Mouse (Mus musculus): Measurements from ENCODE around the gene Pick1.
"Not testable (repeated sequence)": the region's sequence is repeated elsewhere in the genome, so short reads cannot be mapped to it uniquely, and the experiment has no call there.

Gene Pick1

DNA sequence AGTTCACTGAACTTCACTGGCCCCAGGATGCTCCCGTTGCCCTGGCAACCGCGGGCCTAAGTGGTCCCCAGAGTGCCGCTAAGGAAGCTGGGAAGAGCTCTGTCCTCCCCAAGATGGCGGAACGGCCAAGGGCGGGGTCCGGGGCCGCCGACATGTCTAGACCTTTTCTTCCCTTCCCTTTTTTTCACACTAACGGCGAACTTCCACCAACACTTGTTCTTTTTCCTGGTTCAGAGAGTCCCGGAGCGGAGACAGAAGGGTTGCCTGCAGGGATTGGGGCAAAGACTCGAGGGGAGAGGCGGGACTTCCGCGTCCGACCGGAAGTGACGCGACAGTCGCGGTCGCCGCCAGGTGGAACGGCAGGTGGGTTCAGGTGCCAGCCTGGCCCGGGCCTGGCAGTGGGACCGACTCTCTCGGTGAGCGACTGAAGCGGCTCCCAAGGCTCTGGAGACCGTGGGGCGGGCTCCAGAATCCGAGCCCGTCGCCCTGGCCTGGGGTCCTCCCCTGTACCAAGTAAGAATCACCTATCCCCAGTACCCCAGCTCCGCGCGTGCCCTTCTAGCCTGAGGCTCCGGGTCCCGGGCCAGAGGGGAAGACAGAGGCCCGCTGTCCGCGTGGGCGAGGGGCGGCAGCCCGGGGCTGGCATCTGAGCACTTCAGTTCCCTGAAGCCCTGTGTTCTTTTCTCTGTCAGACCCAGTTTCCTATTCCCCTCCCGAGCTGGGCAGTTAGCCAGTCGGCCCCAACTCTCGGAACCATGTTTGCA, at the start of gene Pick1, which contains the start of gene Gm49486:
TSS of gene Pick1 (plus strand) at position 116 of the 764 bp plus-strand sequence.
TSS of gene Gm49486 (plus strand) at position 334 of the 764 bp plus-strand sequence.
- DNase-seq, result peak; percentile 87

DNA sequence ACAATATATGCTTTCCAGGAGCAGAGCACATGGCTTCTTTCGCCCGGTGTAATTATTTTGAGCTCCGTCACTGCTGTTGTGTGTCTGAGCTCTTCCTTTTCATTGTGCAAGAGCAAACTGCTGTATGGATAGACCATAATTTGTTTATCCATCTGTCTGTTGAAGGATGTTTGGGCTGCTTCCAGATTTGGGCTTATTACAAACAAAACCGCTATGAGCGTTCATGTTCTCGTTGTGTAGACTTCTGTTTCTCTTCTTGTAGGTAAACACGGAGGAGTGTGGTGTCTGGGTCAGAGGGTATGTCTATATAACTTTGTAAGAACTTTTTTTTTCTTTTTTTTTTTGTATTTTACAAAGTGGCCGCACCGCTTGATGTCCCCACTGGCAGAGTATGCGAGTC, 43.8 kb upstream of the Pick1 start:
- no peak for DNase-seq

DNA sequence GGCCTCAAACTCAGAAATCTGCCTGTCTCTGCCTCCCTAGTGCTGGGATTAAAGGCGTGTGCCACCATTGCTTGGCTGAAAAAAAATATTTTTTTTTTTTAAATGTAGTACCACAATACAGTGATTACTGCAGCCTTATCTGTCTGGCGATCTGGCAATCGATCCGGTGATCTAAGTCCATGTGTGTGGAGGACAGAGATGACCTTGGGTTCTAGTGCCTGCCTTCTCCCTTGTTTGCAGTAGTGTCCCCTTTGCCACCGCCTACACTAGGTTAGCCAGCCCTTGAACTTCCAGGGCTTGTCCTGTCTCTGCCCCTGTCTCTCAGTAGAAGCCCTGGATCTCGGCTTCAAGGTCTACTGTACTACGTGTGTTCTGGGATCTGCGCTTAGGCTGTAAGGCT, 41.2 kb upstream of the Pick1 start:
- no peak for DNase-seq

DNA sequence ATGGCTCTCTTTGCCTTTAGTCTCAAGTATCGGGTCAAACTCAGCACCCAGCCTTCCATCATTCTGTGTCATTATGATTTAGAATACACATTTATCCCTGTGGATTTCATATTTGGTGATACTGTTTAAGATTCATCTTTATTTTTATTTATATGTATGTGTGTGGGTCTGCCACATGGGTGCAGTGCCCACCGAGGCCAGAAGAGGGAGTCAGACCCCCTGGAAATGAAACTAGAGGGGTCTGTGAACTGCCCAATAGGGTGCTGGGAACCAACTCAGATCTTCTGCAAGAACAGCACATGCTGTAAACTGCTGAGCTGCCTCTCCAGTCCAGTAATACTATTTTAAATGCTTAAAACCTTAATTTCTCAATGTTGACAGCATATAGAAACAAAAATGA, 37.5 kb upstream of the Pick1 start:
- DNase-seq, result no peak

DNA sequence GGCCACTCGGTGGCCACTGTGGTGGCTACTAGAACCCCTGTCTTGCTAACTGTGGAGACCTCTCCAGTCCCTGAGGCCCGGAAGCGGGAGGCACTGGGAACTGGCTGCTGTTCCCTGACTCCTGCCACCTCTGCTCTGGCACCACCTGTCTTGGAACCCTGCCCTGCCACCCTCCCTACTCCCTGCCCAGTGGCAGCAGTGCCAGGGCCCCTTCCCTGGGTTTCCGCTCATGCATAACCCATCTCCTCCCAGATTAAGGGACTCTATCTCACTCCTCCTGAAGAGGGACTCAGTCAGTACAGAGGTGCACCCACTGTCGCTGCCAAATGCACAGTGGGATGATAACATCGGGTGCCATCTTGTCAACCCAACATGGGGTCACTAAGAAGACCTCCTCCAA, 36.5 kb upstream of the Pick1 start:
- DNase-seq, result no peak

DNA sequence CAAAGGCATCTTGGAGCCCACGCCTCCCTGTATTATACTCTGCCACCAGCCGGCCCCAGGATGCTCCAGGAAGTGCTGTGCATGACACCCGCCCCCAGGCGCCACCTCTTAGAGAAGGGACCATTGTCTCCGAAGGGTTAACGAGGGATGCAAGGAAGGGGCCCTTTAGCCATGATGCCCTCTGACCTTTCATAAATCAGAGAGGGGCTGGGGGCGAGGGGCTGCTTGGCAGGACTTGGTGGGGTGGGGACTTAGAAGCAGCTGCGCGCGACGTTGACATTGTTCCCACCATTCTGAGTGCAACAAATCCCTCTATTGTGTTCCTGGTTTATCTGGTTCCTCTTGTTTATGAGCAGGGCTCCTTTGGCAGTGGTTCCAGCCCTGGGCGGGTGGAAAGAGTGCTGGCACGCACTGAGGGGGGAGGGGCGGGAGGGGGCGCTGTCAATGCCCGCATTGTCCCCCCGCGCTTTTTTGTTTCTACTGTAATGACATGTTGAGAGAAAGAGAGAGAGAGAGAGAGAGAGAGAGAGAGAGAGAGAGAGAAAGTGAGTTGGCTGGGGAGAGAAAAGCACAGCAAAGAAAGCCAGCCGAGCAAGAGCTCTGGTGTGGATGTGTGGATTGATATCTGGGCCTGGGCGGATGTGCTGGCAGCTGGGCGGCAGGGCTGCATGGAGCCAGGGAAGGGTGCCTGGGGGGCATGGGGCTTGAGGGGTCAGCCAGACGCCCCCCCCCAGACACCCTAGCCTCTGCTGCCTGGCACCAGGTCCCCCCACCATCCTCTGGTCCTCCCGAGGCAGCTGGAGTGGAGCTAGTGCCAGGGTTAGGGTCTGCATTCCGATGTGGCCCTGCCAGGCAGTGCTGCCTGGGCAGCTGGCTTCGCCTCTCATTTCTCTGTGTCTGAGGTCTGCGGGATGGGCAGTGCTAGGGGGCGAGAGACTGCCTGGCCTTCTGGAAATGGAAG, 35.8 kb upstream of the Pick1 start:
- peak; percentile 56 for DNase-seq

DNA sequence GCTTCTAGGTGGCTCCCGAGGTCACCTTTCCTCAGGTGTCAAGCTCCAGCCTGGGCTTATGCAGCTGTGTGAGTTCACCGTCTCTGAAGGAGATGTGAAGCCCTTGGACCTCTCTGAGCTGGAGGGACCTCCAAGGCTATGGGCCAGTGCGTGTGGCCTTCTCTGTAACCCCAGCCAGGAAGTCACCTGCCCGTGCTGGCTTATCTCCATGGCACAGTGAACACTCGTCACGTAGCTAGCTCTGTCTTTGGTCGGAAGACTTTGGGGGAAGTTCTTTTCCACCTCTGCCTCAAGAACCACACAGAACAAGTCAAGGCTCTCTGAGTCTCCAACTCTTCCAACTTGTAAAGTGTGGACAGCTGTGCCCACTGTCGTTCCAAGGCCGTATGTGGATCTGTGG, 34.9 kb upstream of the Pick1 start:
- DNase-seq, result no peak

DNA sequence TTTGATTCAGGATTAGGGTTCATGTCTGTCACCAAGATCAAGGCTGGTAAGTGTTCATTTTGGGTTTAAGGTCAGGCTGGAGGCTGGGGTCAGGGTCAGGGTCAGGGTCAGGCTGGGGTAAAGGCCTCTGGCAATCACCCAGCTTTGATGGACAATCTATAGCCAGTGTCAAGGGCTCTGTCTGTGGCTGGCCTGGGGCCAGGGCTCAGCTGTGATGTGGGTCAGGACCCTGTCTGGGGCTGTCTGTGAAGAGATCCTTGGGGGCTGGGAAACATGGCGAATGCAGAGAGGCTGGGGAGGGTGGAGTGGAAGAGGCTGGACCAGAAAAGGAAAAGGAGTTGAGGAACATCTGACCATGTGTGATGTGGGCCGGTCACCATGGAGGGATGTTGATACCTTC, 34.0 kb upstream of the Pick1 start:
- DNase-seq, result no peak

DNA sequence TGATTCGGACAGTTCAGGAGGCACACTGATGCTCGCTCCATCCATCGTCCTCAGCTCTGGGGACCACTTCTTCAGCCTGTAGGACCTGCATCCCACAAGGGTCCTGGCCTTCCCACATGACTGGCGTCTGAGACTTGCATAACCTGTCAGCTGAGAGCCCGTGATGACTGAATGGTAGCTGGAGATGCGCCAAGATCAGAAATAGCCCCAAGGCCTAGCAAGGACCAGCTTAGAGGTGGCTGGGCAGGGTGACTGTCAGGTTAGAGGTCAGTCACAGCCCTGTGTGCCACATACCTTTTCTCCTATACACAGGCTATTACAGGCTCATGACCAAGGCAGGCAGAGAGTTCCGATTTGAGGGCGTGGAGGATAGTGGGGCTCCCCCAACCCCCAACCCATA, 33.5 kb upstream of the Pick1 start:
- no peak for DNase-seq

DNA sequence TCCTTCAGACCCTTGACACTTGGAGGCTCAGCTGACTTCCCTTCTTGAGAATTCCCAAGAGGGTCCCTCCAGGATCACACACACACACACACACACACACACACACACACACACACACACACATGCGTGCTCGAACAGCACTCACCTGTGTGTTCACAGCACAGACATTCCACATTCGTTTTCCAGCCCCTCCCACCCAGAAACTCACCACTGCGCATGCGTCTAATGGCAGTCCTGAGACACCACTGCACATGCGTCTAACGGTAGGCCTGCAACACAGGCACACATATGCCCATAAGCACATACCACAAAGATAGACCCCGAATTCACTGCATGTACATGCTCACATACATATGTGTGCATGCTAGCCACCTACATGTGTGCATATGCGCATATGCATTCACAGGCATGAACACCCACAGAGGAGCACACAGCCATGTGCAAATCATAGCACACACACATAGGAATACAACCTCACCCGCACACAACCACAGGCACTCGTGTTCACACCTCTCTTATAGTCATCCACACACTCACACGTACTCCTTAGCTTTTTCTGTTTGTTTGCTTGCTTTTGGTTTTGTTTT, 29.5 kb upstream of the Pick1 start:
- no peak for DNase-seq

DNA sequence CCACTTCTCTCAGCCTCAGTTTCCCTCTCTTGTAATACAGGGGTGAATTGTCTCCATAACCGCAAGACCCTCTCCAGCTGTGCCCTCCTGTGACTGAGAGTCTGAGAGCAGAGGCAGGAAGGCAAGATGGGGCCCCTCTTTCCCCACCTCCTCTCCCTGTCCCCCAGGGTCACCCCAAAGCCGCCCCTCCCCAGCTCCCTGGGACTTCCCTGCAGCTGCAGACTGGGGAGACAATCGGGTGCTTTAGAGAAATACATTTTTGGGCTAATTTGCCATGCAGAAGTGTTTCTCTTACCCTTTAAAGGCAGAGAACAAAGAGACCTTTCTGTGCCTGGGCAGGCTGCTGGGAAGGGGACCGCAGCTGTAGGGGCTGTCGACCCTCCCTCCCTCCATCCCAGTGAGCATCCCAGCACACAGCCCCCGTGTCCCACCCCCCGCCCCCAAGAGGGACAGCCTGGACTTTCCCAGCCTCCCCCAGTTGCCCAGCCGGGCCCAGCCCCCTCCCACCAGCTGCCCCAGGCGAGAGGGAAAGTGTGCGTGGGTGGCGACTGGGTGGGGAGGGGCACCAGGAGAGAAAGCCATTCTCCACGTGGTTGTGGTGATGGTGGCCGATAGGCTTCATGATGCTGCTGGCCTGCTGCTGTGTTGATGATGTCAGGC, 27.4 kb upstream of the Pick1 start:
- no peak for DNase-seq

DNA sequence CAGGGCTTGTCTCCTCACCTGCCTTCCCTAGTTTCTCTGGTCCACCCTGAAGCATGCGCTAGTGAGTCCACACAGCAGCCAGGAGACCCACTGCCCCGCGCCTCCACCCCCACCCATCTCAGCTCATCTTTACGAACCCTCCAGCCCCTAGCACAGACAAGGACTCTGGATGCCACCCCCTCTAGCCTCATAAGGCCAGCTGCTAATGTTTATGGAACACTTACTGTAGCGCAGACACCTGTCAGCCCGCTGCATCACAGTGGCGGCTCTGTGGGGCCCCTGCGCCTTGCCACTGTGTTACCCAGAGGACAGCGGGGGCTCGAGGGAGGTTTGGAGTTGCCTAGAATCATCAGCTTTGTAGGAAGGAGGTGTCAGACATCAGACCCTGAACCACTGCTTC, 26.4 kb upstream of the Pick1 start:
- DNase-seq, result no peak

DNA sequence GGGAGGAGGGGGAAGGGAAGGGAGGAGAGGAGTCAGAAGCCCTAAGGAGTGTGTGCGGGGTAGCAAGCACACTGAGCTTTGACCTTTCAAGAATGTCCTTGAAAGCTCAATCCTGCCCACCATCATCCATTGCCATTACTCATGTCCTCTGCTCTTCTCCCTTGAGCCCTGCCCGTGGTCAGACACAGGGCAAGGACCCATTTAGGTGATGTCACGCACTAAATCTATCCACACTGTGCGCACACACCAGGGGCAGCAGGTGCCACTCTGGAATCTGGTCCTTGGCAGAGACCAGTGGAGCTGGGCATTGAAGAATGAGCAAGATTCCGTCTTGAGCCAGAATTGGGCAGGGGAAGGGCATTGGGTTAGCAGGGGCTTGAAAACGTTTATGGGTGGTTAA, 20.8 kb upstream of the Pick1 start:
- DNase-seq, result no peak

DNA sequence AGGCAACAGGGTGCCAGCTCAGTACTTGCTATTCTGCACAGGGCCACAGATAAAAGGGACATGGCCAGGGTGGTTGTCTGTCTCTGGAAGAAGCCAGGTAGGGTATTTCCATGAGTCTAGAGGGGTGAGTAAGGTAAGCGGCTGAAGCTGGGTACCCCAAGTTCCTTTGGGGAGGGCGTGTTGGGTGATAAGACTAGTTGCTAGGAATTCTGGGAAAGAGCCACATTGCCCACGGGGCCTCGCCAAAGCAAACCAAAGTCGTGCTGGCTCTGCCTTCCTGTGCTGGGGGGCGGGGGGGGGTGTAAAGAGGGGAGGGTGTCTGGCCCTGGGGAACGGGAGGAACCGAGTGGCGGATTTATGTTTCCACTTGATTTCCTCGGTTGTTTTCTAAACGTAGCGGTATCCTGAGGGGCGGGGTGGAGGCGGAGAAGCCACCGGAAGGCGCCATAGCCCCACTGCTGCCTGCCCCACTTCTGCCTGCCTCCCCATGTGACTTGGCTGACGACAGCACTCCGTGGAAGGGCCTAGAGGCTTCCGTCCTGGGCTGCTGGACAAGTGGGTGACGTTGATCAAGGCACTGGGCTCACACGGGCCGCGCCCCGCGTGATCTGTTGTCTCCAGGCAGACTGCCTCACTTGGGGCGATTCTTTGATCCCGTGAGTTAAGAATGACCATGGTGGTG, 20.1 kb upstream of the Pick1 start:
- DNase-seq, result peak; percentile 53

DNA sequence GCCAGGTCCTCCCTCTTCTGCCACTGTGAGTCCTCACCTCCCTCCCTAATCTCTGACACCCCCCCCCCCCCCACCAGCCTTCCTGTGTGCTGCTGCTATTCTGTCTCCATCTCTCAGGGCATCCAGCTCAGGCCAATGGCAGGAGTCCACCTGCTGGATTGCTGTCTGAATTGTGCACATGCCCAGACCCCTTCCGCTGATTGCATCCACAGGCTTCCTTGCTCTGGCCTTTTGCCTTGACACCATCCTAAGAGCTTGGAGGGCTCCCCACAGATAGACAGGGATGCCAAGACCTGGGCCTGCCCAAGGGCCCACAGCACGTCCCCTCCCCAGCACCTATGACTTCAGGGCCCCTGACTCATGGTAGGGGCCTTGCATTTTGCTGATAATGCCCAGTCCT, 18.6 kb upstream of the Pick1 start:
- DNase-seq, result no peak

DNA sequence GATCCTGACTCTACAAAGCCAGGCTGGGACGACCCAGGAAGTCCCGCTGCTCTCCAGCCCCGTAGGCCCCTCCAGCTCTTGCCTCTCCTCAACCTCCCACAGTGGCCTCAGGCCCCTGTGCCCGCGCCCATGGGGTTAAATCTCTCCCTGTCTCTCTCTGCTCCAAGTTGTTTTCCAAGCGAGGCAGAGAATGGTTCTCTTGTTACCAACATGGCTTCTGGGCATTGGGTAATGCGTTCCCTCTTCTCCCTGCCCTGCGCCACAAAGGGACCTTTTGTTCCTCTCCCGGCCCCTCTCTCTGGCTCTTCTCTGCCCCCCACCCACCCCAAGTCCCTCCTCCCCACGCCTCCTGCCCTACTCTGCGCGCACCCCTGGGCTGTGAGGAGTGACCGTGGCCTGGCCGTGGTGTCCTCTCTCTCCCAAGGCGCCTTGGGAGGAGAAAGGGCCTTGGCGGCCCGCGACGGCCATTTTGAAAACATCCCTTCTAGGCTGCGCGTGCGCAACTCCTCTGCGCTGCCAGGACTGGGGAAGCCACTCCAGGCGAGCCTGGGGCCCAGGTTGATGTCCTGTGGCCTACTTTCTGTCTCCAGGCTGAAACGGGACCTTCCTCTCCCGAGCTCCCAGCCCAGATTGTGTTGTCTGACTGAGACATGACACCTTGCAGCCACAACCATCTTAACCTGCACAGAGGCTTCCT, 16.1 kb upstream of the Pick1 start:
- DNase-seq, result peak; percentile 53

DNA sequence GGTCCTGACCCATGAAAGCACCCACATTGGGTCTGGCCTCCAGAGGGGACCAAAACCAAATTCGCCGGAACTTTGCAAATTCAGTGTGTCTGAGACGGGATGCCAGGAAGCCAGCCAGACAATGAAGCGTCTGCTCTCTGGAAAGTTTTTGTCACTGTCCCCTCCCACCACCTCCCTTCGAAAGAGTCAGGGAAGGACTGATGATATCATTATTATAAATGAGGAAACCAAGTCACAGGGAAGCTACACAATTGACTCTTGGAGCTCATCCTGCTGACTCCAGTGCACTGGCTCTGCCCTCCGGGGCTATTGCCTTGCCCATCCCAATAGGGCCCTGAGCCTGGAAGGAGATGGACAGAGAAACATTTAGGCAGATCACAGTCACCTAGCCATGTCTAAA, 15.4 kb upstream of the Pick1 start:
- DNase-seq, result no peak

DNA sequence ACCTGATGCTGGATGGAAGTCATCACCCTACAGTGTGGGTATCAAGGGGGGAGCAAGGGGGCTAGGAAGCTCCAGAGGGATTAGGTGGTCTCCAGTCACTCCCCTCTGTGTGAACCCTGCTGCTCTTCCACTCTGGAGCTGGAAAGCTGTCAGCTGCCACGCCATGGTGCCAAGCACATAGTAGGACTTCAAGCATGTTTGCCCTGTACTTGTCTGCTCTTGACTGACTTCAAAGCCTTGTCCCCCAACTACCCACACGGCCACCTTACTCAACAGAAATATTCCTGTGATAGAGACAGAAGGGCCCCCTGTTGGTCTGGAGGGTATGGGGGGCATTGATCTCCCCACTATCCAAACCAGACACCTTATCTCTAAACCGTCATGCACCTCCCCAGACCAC, 12.8 kb upstream of the Pick1 start:
- no peak for DNase-seq

DNA sequence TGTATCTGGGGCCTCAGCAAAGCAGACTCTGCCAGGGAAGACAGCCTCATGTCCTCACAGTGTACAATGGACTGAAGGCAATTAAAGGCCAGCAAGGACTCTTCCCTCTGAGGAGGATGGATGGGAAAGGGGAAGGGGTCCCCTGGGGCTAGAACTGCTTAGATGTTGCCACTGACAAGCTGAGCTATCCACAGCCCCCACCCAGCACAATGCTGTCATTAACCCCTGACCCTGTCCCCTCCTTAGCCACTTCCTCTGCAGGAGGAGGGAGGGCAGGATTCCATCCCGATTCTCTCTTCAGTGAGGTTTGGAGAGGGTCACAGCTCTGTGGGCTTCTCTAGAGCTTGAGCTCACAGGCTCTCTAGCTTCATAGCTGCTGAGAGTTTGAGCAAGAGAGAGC, 9.4 kb upstream of the Pick1 start:
- DNase-seq, result no peak

DNA sequence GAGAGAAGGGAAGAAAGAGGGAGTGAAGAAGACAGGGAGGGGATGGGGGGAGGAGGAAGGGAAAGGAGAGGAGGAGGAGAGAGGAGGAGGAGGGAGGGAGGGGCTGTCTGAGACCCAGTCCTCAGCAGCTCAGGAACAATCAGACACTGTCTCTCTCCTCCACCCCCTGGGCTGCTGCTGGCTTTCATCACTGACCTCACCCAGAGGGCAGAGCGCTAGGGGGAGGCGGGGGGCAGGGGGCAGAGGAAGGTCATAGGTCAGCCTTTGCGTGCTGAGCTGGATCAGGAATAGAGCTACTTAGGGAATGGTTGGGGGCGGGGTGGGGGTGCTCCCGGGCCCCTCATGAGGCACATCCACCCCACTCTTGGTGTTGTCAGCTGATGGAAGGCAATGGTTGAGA, 5.3 kb upstream of the Pick1 start:
- no peak for DNase-seq

DNA sequence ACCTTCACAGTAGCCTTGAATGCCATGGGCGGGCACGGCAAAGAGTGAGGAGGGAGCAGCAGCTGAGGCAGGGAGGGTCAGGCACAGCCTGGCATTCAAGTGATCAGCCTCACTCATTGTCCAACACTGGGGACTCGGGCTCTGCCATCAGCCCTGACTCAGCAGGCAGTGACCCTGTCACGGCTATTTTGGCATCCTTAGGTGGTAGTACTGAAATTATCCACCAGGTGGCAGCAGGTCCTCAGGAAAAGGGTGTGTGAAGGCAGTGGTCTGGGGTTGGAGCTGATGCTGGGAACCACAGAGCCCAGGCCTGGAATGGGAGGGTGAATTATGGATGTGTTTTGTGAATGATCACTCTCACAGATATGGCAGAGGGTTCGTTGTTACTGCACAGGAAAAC, 4.3 kb upstream of the Pick1 start:
- peak; percentile 86 for DNase-seq

DNA sequence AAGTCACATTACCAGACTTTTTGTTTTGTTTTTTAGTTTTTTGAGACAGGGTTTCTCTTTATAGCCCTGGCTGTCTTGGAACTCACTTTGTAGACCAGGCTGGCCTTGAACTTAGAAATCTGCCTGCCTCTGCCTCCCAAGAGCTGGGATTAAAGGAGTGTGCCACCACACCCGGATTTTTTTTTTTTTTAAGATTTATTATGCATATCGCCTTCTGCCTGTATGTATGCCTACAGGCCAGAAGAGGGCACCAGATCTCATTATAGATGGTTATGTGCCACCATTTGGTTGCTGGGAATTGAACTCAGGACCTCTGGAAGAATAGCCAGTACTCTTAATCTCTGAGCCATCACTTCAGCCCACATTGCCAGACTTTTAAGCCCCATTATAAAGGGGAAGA, 3.2 kb upstream of the Pick1 start:
- not testable (repeated sequence) for DNase-seq
